Comparison of ENCODE assay signal across 12 mouse cellular contexts in genomic region chr1:185256753-185257152, GRCm38 (mm10). TPM values are rescaled to one million over a fixed set of nuclear protein-coding genes. Genes with fewer than 3 reads are reported as not detected.
DNase-seq lines count a peak whose midpoint lies in the region; ATAC-seq and TF ChIP-seq lines count a peak whose summit lies in the region.
"Had no signal": no experiment of that assay in that cellular context is flagged by ENCODE, and none has a peak within 500 bp of the region (broad histone marks: within the 10 kb centered on the region; RNA-seq: fewer than 3 reads in every experiment).

No protein-coding gene starts in this region.

- 0 out of 2 replicates have a peak overlapping the region, but pooled peaks have one; percentile 28 for H3K27ac ChIP-seq in midbrain, embryonic 10.5 days (replicated peaks)
- H3K27ac ChIP-seq in midbrain, embryonic 13.5 days, result no peak overlapping the region
- no peak overlapping the region for H3K27ac ChIP-seq in liver, embryonic 11.5 days (ENCODE audit: low read depth, low read length)
- no peak overlapping the region for H3K27ac ChIP-seq in stomach, postnatal 0 days (replicated peaks)
- H3K27ac ChIP-seq: hindbrain, embryonic 12.5 days; neural tube, embryonic 13.5 days had no signal

- H3K36me3 ChIP-seq in midbrain, embryonic 10.5 days, result peaks cover 67% of the 10 kb centered on the region
- H3K36me3 ChIP-seq in midbrain, embryonic 13.5 days, result peaks cover 67% of the 10 kb centered on the region
- H3K36me3 ChIP-seq in liver, embryonic 11.5 days (ENCODE audit: control insufficient read depth, insufficient read depth, low read length), result peaks cover 19% of the 10 kb centered on the region
- peaks cover 20% of the 10 kb centered on the region for H3K36me3 ChIP-seq in stomach, postnatal 0 days (ENCODE audit: control insufficient read depth, insufficient read depth, low read length)

- peak; percentile 77 for DNase-seq in midbrain, embryonic 10.5 days (ENCODE audit: low spot score)
- peak; percentile 37 to 56 for DNase-seq in kidney, adult 8-10 months
- DNase-seq in liver, embryonic 11.5 days (ENCODE audit: low spot score), result no peak
- DNase-seq in stomach, postnatal 0 days (ENCODE audit: low spot score), result peak; percentile 41
- no peak for DNase-seq in heart, postnatal 36 days
- no peak for DNase-seq in spleen, postnatal 10 days (ENCODE audit: low spot score in 2 of 2)
- DNase-seq: cerebellum, adult 2 months; thymus, postnatal 25 days had no signal

- 23% methylated on average over 3 of the region's 3 CpGs for WGBS in midbrain, embryonic 10.5 days
- 33% methylated on average over 3 of the region's 3 CpGs for WGBS in midbrain, embryonic 13.5 days
- 68% methylated on average over 3 of the region's 3 CpGs for WGBS in liver, embryonic 11.5 days
- WGBS in stomach, postnatal 0 days, result 49% methylated on average over 3 of the region's 3 CpGs

- no peak overlapping the region for H3K4me3 ChIP-seq in midbrain, embryonic 10.5 days
- H3K4me3 ChIP-seq in midbrain, embryonic 13.5 days (replicated peaks), result no peak overlapping the region
- H3K4me3 ChIP-seq in liver, embryonic 11.5 days (ENCODE audit: low read depth, low read length), result no peak overlapping the region
- no peak overlapping the region for H3K4me3 ChIP-seq in stomach, postnatal 0 days (ENCODE audit: low read depth, low read length)
- H3K4me3 ChIP-seq: hindbrain, embryonic 12.5 days; megakaryocyte, embryonic 14.5 days; neural tube, embryonic 13.5 days had no signal

- no peak for ATAC-seq in midbrain, embryonic 13.5 days
- 0 out of 2 replicates have a peak, but pooled peaks have one; percentile 36 for ATAC-seq in liver, embryonic 11.5 days (replicated peaks; ENCODE audit: low FRiP score)
- ATAC-seq in stomach, postnatal 0 days (ENCODE audit: low FRiP score, low TSS enrichment), result peak; percentile 64

- no peak for TF ChIP-seq EP300 in stomach, postnatal 0 days (optimal IDR thresholded peaks at IDR 0.05)

- no peak overlapping the region for H3K9ac ChIP-seq in midbrain, embryonic 13.5 days (replicated peaks)
- H3K9ac ChIP-seq in liver, embryonic 11.5 days (ENCODE audit: low read depth, low read length), result no peak overlapping the region
- no peak overlapping the region for H3K9ac ChIP-seq in stomach, postnatal 0 days (ENCODE audit: low read length)
- H3K9ac ChIP-seq: hindbrain, embryonic 12.5 days; neural tube, embryonic 13.5 days had no signal

- H3K27me3 ChIP-seq in midbrain, embryonic 10.5 days (ENCODE audit: low read depth, poor library complexity, severe bottlenecking), result no peaks in the 10 kb centered on the region
- H3K27me3 ChIP-seq in midbrain, embryonic 13.5 days, result no peaks in the 10 kb centered on the region
- no peaks in the 10 kb centered on the region for H3K27me3 ChIP-seq in liver, embryonic 11.5 days (replicated peaks; ENCODE audit: control insufficient read depth, insufficient read depth, low read length)
- H3K27me3 ChIP-seq in stomach, postnatal 0 days (ENCODE audit: control insufficient read depth, insufficient read depth, low read length), result no peaks in the 10 kb centered on the region
- H3K27me3 ChIP-seq: hindbrain, embryonic 12.5 days; megakaryocyte, embryonic 14.5 days; neural tube, embryonic 13.5 days had no signal

- H3K4me1 ChIP-seq in midbrain, embryonic 10.5 days, result peaks cover 18% of the 10 kb centered on the region
- H3K4me1 ChIP-seq in midbrain, embryonic 13.5 days (replicated peaks), result peaks cover 8% of the 10 kb centered on the region
- no peaks in the 10 kb centered on the region for H3K4me1 ChIP-seq in liver, embryonic 11.5 days (replicated peaks; ENCODE audit: control insufficient read depth, insufficient read depth, low read length)
- H3K4me1 ChIP-seq in stomach, postnatal 0 days (replicated peaks; ENCODE audit: control insufficient read depth, insufficient read depth), result no peaks in the 10 kb centered on the region

- no peak overlapping the region for H3K4me2 ChIP-seq in midbrain, embryonic 13.5 days (replicated peaks)
- no peak overlapping the region for H3K4me2 ChIP-seq in liver, embryonic 11.5 days
- H3K4me2 ChIP-seq in stomach, postnatal 0 days (replicated peaks; ENCODE audit: low read depth), result no peak overlapping the region
- H3K4me2 ChIP-seq: hindbrain, embryonic 12.5 days; neural tube, embryonic 13.5 days had no signal

- no peaks in the 10 kb centered on the region for H3K9me3 ChIP-seq in midbrain, embryonic 10.5 days (replicated peaks)
- H3K9me3 ChIP-seq in midbrain, embryonic 13.5 days, result no peaks in the 10 kb centered on the region
- H3K9me3 ChIP-seq in liver, embryonic 11.5 days (ENCODE audit: control insufficient read depth, low read length), result no peaks in the 10 kb centered on the region
- H3K9me3 ChIP-seq in stomach, postnatal 0 days (ENCODE audit: control insufficient read depth, low read length), result no peaks in the 10 kb centered on the region
- H3K9me3 ChIP-seq: hindbrain, embryonic 12.5 days; megakaryocyte, embryonic 14.5 days; neural tube, embryonic 13.5 days had no signal

- intact Hi-C loops in heart, postnatal 36 days (cut with DNase I), result no loop called here

- TF ChIP-seq CTCF in stomach, postnatal 0 days (IDR thresholded peaks at IDR 0.05; ENCODE audit: low read depth), result no peak

RNA-seq across cellular contexts. Expression of gene Rab3gap2, which starts 52.8 kb away (rescaled TPM):
- polyA plus RNA-seq in midbrain, embryonic 10.5 days (2016; fragmentation: Nextera tagmentation; extraction: Ambion mirVana), result 19.5 and 21.4 TPM in 2 replicates
- 23.6 and 24.6 TPM in 2 replicates for polyA plus RNA-seq in midbrain, embryonic 13.5 days (2015; fragmentation: Nextera tagmentation; extraction: Ambion mirVana)
- 26.4 and 29.6 TPM in 2 replicates for polyA plus RNA-seq in liver, embryonic 11.5 days (2014; fragmentation: Nextera tagmentation; extraction: Ambion mirVana)
- 12.0 and 13.1 TPM in 2 replicates for polyA plus RNA-seq in stomach, postnatal 0 days (2015; fragmentation: Nextera tagmentation; extraction: Ambion mirVana)
- 10 to 100 TPM; 21.5 to 22.9 TPM for total RNA-seq in heart, postnatal 36 days (2021)

Comparison
In these comparisons a context has a peak if more than half of its experiments do, and no peak if none do; other contexts are left out.
1. DNase-seq: peak in midbrain, embryonic 10.5 days (single experiment), kidney, adult 8-10 months (2 of 2) and stomach, postnatal 0 days (single experiment); none in liver, embryonic 11.5 days (single experiment), heart, postnatal 36 days (0 of 2) and spleen, postnatal 10 days (0 of 2).